Mouse (Mus musculus) neural tube, embryonic 15.5 days (tissue): ENCODE measurements at regions not wholly inside any gene's neighbourhood (a gene's known extent, or its start where the extent isn't known, plus 50 kb on each side); places are given as distances from the start of the nearest gene placed in this dataset.
A peak's percentile ranks its signal among the peaks of the same experiment; 100 is the strongest.
"Not testable (repeated sequence)": the region's sequence is repeated elsewhere in the genome, so short reads cannot be mapped to it uniquely, and the experiment has no call there.

Experiments used
- ATAC-seq: fragments of 200-750 bp; cut with Nextera tagmentation; 2 replicates; pipeline ENCODE4 v1.8.0; 2017; ENCODE audit warnings: mild to moderate bottlenecking, moderate TSS enrichment, moderate library complexity; ENCODE audit not compliant: low FRiP score
- H3K27ac ChIP-seq: fragments of 300-500 bp; sonication (generic); replicated peaks from 2 replicates; pipeline ENCODE4 v1.5.1; 2015; ENCODE audit warnings: mild to moderate bottlenecking, inconsistent platforms
- H3K27me3 ChIP-seq: fragments of 300-500 bp; sonication (generic); replicated peaks from 2 replicates; pipeline ENCODE4 v1.6.1; 2015; ENCODE audit warnings: inconsistent platforms
- H3K36me3 ChIP-seq: fragments of 300-500 bp; sonication (generic); 2 replicates; pipeline ENCODE4 v1.6.1; 2015; ENCODE audit warnings: inconsistent platforms
- H3K4me1 ChIP-seq: fragments of 300-500 bp; sonication (generic); 2 replicates; pipeline ENCODE4 v1.6.1; 2015; ENCODE audit warnings: inconsistent platforms
- H3K4me2 ChIP-seq: fragments of 300-500 bp; sonication (generic); 2 replicates; pipeline ENCODE4 v1.6.1; 2015; ENCODE audit warnings: inconsistent platforms, mild to moderate bottlenecking, moderate library complexity
- H3K4me3 ChIP-seq: fragments of 300-500 bp; sonication (generic); replicated peaks from 2 replicates; pipeline ENCODE4 v1.5.1; 2015; ENCODE audit warnings: mild to moderate bottlenecking, inconsistent platforms
- H3K9ac ChIP-seq: fragments of 300-500 bp; sonication (generic); replicated peaks from 2 replicates; pipeline ENCODE4 v1.6.1; 2015; ENCODE audit warnings: mild to moderate bottlenecking, inconsistent platforms
- H3K9me3 ChIP-seq: fragments of 300-500 bp; sonication (generic); replicated peaks from 2 replicates; pipeline ENCODE4 v1.6.1; 2016; ENCODE audit warnings: inconsistent platforms
- WGBS: fragments of 180-500 bp; shearing (Covaris S2); methylation state at CpG from one replicate; pipeline ENCODE4 v1.1.7; 2015; ENCODE audit warnings: mixed read lengths; 5-methylcytosine and 5-hydroxymethylcytosine counted together

- H3K9ac ChIP-seq: no peak overlapping the region
- H3K4me2 ChIP-seq: no peak overlapping the region
- ATAC-seq: no peak
Measured at GRCm38 (mm10) chr2:123655551-123655950, 434.2 kb upstream of the Sema6d start.

DNA sequence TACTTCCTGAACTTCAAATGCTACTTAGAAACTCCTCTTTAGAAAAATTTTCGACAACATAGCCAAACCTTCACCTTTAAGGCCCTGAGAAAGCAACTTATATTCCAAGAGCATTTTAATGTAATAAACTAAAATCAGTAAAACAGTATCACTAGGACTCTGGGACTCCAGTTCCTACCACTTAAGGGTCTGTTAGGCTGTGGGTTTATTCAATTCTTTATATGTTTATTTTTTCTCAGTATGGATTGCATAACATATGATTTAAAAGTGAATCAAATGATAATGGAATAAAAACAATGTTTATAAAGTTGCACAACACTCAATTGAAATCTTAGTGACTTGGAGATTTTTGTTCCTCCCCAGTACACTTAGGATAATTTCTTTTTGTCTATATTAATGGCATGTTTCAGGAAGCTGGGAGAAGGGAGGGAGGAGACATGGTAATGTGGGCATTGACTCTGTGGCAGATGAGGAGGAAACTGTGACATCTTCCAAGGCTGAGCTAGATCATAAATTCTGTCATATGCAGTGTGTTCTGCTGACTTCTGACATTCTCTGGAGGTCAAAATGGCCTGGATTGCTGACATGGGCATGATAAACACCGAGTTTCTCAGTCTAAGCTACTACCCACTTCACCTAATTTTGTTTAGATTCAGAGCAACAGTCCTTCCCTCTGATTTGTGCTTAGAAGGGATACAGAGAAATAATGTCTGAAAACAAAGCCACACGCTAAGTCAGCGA, 401.3 kb upstream of the Sema6d start:
- Histone ChIP-seq H3K4me1 (no peaks in the 10 kb centered on the region), H3K9me3 (no peaks in the 10 kb centered on the region), H3K27ac (no peak overlapping the region), H3K4me2 (no peak overlapping the region), H3K27me3 (no peaks in the 10 kb centered on the region), H3K9ac (no peak overlapping the region), H3K4me3 (no peak overlapping the region), H3K36me3 (no peaks in the 10 kb centered on the region)
- WGBS: 73% methylated on average over 4 of the region's 4 CpGs
- no peak for ATAC-seq

More at GRCm38 (mm10) chr2:123655551-123655950, 434.2 kb upstream of the Sema6d start:
- Histone ChIP-seq H3K4me1 (no peaks in the 10 kb centered on the region), H3K27me3 (no peaks in the 10 kb centered on the region), H3K4me3 (no peak overlapping the region), H3K27ac (no peak overlapping the region), H3K36me3 (no peaks in the 10 kb centered on the region), H3K9me3 (no peaks in the 10 kb centered on the region)
- WGBS: 82% methylated on average over 1 of the region's 1 CpGs

DNA sequence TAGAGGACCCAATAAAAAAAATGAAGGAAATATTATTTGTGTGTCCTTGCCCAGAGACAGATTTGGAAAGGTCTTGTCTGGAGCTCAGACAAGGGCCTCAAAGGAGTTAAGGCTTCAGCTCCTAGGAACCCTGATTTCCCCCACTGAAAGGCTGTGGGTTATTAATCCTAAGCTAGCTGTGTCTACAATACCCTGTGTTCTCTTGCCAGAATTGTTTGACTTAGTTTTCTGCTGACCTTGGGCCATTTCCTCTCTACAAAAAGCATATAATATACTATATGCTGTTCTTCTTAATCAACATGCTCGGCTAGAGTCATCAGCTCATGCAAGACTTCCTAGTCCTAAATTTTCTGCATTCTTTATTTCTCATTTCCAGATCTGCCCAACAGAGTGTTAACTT, 400.0 kb upstream of the Sema6d start:
- no peaks in the 10 kb centered on the region for H3K36me3 ChIP-seq
- 91% methylated on average over 1 of the region's 1 CpGs for WGBS
- no peaks in the 10 kb centered on the region for H3K9me3 ChIP-seq
- no peaks in the 10 kb centered on the region for H3K27me3 ChIP-seq
- H3K4me1 ChIP-seq: no peaks in the 10 kb centered on the region
- no peak for ATAC-seq
- no peak overlapping the region for H3K9ac ChIP-seq
- no peak overlapping the region for H3K4me2 ChIP-seq
- no peak overlapping the region for H3K4me3 ChIP-seq
- no peak overlapping the region for H3K27ac ChIP-seq

- H3K27ac ChIP-seq: no peak overlapping the region; the same call in 1 of the 2 replicates
- H3K9me3 ChIP-seq: no peaks in the 10 kb centered on the region
- no peak overlapping the region for H3K4me3 ChIP-seq
- H3K4me1 ChIP-seq: no peaks in the 10 kb centered on the region
- no peak overlapping the region for H3K9ac ChIP-seq
- 90% methylated on average over 4 of the region's 4 CpGs for WGBS
- no peak overlapping the region for H3K4me2 ChIP-seq
- no peaks in the 10 kb centered on the region for H3K36me3 ChIP-seq
- ATAC-seq: no peak
- no peaks in the 10 kb centered on the region for H3K27me3 ChIP-seq
Measured at GRCm38 (mm10) chr2:123739688-123740087, 350.1 kb upstream of the Sema6d start.

GRCm38 (mm10) chr2:123740541-123740940, 349.2 kb upstream of the Sema6d start:
- 50% methylated on average over 6 of the region's 6 CpGs for WGBS
- Histone ChIP-seq H3K4me3 (no peak overlapping the region), H3K4me2 (no peak overlapping the region), H3K4me1 (no peaks in the 10 kb centered on the region), H3K27ac (no peak overlapping the region), H3K27me3 (no peaks in the 10 kb centered on the region), H3K9ac (no peak overlapping the region), H3K9me3 (no peaks in the 10 kb centered on the region), H3K36me3 (no peaks in the 10 kb centered on the region)
- peak; percentile 65 for ATAC-seq

DNA sequence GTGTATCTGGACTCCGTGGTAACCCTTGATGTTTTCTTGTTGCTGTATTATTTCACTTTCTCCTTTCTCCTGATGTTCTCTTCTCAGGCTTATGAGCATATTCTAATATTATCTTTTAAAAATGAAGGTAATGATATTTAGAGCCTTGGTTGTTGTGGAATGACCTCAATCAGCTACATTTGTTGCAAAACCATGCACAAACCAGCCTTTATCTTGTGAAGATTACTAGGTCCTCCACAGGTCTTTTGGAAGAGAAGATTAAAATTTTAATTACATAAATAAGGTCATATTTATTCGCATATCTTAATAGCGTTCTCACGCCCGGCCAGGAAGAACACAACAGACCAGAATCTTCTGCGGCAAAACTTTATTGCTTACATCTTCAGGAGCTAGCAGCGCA, 335.5 kb upstream of the Sema6d start:
- no peak overlapping the region for H3K9ac ChIP-seq

GRCm38 (mm10) chr2:123754656-123755499, 334.9 kb upstream of the Sema6d start:
- H3K9me3 ChIP-seq, H3K36me3 ChIP-seq, H3K27ac ChIP-seq, H3K4me1 ChIP-seq, H3K27me3 ChIP-seq, H3K9ac ChIP-seq, ATAC-seq: not testable (repeated sequence)
- peak overlapping the region; percentile 32 for H3K4me3 ChIP-seq
- H3K4me2 ChIP-seq: peak overlapping the region; percentile 48
- WGBS: 68% methylated on average over 18 of the region's 24 CpGs

More for the DNA sequence above, 335.5 kb upstream of the Sema6d start:
- Histone ChIP-seq H3K4me2 (peak overlapping the region; percentile 48), H3K36me3 (no peaks in the 10 kb centered on the region), H3K27me3 (no peaks in the 10 kb centered on the region), H3K27ac (no peak overlapping the region), H3K4me3 (peak overlapping the region; percentile 32), H3K9me3 (no peaks in the 10 kb centered on the region), H3K4me1 (no peaks in the 10 kb centered on the region)
- no peak for ATAC-seq
- WGBS: 69% methylated on average over 7 of the region's 7 CpGs

DNA sequence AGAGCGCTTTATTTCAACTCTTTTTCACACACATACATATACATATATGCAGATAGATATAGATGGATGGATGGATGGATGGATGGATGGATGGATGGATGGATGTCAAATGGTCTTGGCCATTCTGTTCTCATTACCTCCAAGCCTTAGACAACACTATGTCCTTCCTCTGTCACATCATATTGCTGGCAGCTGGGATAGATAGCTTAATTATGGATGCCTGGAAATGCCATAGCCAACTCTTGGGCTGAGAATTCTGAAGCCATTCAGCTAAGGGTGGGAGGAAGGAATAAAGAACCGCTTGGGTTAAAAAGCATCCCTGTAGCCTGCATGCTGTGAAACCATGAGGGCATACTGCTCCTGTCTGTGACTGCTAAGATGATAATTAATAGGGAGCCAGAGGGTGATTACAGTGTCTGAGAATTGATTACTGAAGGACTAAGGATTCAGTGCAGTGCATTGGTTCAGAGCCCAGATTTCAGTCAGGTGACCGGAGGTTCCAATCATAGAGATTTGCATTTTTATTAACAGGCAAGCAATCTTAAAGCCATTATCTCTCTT, 290.5 kb upstream of the Sema6d start:
- H3K36me3 ChIP-seq: no peaks in the 10 kb centered on the region
- WGBS: 45% methylated on average over 3 of the region's 3 CpGs
- H3K27ac ChIP-seq: no peak overlapping the region
- H3K9ac ChIP-seq: no peak overlapping the region
- H3K4me2 ChIP-seq: no peak overlapping the region
- H3K9me3 ChIP-seq: no peaks in the 10 kb centered on the region
- H3K27me3 ChIP-seq: no peaks in the 10 kb centered on the region
- ATAC-seq: no peak
- H3K4me3 ChIP-seq: no peak overlapping the region
- H3K4me1 ChIP-seq: no peaks in the 10 kb centered on the region

- no peaks in the 10 kb centered on the region for H3K4me1 ChIP-seq
- H3K4me3 ChIP-seq: no peak overlapping the region
- no peaks in the 10 kb centered on the region for H3K27me3 ChIP-seq
- no peak for ATAC-seq
- no peak overlapping the region for H3K27ac ChIP-seq
- no peaks in the 10 kb centered on the region for H3K9me3 ChIP-seq
- H3K4me2 ChIP-seq: no peak overlapping the region
- H3K9ac ChIP-seq: no peak overlapping the region
- no peaks in the 10 kb centered on the region for H3K36me3 ChIP-seq
- 64% methylated on average over 2 of the region's 2 CpGs for WGBS
Measured at GRCm38 (mm10) chr2:123805646-123806045, 284.1 kb upstream of the Sema6d start.

- no peaks in the 10 kb centered on the region for H3K4me1 ChIP-seq
- no peak overlapping the region for H3K9ac ChIP-seq
- no peaks in the 10 kb centered on the region for H3K9me3 ChIP-seq
- H3K4me3 ChIP-seq: no peak overlapping the region
- WGBS: 81% methylated on average over 2 of the region's 2 CpGs
- H3K27me3 ChIP-seq: no peaks in the 10 kb centered on the region
- no peak overlapping the region for H3K27ac ChIP-seq
- no peak overlapping the region for H3K4me2 ChIP-seq
- H3K36me3 ChIP-seq: no peaks in the 10 kb centered on the region
- no peak for ATAC-seq
Measured at GRCm38 (mm10) chr2:123806370-123806769, 283.4 kb upstream of the Sema6d start.

DNA sequence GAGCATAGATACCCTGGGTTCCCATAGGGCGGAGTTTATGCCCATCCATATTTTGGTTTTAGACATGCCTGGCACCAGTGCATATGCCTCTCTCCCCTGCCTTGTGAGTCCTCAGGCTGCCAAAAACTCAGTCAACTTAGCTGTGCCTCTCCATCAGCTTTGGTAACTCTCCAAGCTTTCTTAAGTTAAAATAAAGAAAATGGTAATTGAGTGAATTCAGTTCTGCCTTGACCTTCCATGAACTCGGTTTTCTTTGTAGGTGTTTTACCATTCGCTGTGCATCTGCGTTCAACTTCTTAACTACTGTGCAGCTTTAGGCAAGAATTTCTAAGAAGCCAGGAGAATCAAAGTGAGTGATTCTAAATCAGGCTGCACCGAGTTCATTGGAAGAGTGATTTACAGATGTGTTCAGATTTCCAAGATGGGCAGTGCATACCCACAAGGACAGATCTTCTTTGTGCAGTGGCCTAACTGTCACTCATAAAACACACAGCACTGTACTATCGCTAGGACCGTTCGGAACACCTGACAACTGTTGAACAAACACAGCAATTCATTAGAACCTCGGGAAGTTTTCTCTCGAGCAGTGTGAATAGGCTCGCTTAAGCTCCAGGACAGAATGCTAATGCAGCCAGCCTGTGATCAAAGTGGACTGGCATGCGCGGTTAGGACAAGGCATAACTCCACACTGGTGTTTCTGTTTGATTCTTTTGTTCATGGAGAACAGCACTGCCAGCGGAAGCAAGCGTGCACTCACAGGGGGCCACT, 276.4 kb upstream of the Sema6d start:
- Histone ChIP-seq H3K27ac (peak overlapping the region; percentile 73), H3K4me1 (peaks cover 10% of the 10 kb centered on the region), H3K4me3 (no peak overlapping the region), H3K36me3 (no peaks in the 10 kb centered on the region), H3K9ac (no peak overlapping the region), H3K27me3 (no peaks in the 10 kb centered on the region), H3K4me2 (peak overlapping the region; percentile 40), H3K9me3 (no peaks in the 10 kb centered on the region)
- WGBS: 15% methylated on average over 15 of the region's 15 CpGs
- peak; percentile 93 for ATAC-seq
